Mouse (Mus musculus) urinary bladder, postnatal 10 days (tissue): ENCODE data around the gene Dhx16.
"Not testable (repeated sequence)": the region's sequence is repeated elsewhere in the genome, so short reads cannot be mapped to it uniquely, and the experiment has no call there.

Source experiments
- DNase-seq: peaks from one replicate; pipeline ENCODE4 v3.0.0; 2022; ENCODE audit warnings: low spot score

The Dhx16 gene

DNA sequence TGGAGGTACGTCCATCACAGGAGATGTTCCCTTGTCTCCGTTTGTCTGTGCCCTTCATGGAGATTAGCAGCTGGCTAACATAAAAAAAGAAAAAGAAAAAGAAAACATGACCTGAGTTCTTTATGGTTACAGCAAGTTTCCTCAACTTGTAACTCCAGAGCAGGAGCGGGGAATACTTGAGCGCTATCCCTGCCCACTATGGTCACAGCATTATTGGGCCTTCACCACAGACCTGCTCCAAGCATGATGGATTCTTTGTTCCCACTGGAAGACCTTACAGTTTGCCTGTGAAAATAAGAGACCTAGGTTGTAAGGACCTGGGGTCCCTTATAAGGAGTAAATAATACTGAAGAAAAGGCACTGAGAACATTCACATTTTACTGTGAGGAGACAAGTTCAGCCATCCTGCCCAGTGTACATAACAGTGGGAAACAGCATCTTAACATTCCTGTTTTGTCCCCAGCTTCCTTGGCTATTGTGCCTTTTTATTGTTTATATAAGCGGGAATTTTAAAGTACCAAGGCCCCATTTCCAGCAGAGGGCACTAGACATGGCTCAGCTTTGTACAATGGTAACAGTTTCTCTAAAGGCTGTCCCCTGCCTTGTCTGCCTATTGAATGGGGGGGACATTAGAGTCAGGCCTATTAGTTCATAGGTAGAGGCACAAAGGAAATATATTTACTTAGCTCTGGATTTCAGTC, 41.4 kb downstream of the Dhx16 start:
- no peak for DNase-seq

DNA sequence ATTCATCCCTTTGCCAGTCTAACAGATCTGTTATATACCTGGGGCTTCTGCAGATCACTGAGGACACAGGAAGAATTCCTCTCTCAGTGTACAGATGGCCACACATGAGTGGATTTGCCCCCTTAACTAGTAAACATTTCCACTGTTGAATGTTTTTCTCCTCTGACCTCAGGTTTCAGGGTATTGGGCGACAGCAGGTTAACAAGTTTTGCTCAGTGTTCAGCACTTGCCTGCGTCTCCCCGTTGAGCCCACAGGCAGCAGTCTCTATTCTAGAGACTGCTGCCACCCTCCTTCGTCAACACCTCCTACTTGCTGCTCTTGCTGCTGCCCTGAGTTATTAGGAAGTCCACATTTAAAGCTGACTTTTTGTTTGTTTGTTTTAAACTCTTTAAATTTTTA, 42.1 kb downstream of the Dhx16 start:
- no peak for DNase-seq

GRCm38 (mm10) chr17:35922566-35922965, 42.9 kb downstream of the Dhx16 start:
- no peak for DNase-seq

DNA sequence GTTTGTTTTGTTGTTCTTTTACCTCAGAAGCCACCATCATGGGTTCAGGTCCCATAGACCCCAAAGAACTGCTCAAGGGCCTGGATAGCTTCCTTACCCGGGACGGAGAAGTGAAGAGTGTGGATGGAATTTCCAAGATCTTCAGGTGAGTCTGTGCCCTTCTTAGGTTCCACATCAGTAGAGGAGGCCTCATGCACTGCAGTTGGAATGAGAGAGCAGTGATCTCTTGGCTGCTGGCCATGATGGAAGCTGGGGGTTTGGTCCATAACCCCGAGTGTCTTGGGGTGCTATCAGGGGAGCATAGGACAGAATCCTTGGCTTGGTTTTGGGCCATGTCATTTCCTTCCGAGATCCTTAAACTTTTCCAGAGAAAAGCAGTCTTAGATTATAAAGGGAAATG, 43.7 kb downstream of the Dhx16 start:
- no peak for DNase-seq

- DNase-seq, result no peak
These were observed 47.9 kb downstream of the Dhx16 start for GRCm38 (mm10) chr17:35927471-35927870.

GRCm38 (mm10) chr17:35929534-35929933, 49.9 kb downstream of the Dhx16 start:
- DNase-seq, result no peak

DNA sequence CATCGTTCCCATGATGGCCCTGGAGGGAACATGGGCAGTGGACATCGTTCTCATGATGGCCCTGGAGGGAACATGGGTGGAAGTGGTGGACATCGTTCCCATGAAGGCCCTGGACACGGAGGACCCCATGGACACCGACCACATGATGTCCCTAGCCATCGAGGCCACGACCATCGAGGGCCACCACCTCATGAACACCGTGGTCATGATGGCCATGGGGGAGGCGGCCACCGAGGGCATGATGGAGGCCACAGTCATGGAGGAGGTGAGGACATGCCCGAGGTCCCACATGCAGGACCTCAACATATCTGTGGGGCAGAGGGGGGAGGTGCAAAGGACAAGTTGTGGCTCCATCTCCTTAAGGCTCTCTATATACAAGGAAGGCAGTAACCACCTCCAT, 51.0 kb downstream of the Dhx16 start:
- no peak for DNase-seq

DNA sequence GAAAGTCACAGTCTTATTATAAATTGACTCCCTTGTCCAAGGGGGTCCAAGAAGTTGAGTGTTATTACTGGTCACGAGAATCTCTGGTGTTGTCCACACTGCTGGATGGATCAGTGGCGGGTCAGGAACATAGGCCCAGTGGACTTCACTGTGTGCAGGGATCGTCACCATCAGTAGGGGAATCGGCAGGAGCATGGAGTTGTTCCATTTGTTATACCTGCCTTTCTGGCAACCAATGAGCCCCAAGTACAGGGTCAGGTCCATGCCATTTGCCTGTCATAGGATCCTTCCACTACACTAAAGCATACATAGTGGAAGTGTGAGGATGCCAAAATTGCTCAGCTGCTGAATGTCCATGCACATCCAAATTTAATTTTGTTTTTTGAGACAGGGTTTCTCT, 53.0 kb downstream of the Dhx16 start:
- no peak for DNase-seq

GRCm38 (mm10) chr17:35935763-35936162, 56.1 kb downstream of the Dhx16 start:
- not testable (repeated sequence) for DNase-seq

DNA sequence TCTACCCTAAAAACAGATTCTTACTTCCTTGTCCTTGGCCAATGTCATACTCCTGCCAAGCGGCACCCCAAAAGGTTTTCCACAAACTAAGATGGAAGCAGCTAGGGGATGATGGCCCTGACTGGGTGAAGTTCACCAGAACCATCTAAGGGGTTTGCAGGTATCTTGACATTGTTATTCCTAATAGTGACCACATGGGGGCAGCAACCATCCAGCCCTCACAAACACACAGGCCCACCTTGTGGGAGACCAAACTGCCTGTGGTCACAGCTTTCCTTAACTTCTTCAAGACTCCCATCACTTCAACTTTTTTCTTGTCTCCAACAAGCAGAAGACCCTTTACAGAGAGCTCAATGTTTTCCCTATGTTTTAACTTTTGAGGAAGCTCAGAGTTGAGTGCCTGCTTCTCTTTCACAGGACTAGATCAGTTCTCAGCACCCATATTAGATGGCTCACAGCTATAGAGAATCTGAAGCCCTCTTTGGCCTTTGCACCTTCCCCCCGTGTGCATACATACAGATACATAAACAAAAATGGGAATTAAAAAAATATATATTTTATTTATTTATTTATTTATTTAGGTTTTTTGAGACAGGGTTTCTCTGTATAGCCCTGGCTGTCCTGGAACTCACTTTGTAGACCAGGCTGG, 58.2 kb downstream of the Dhx16 start:
- no peak for DNase-seq

- DNase-seq, result no peak
These were observed 59.5 kb downstream of the Dhx16 start for GRCm38 (mm10) chr17:35939108-35939507.

- no peak for DNase-seq
These were observed 60.3 kb downstream of the Dhx16 start for GRCm38 (mm10) chr17:35939941-35940340.
